Mouse (Mus musculus): Measurements from ENCODE around the gene Arfip1.

GRCm38 (mm10) chr3:84512774-84513515 is 69.5 kb downstream of the Arfip1 start:
- TF ChIP-seq EP300 (IDR thresholded peaks at IDR 0.05) (no peak), CTCF (IDR thresholded peaks at IDR 0.05) (no peak)
